Mouse (Mus musculus) left cerebral cortex, adult 9 months (tissue): ENCODE measurements at regions not wholly inside any gene's neighbourhood (a gene's known extent, or its start where the extent isn't known, plus 50 kb on each side); places are given as distances from the start of the nearest gene placed in this dataset.

Experiments used
- DNase-seq, 2 experiments: peaks; one replicate each; pipeline ENCODE4 v3.0.0; 2022; ENCODE audit warnings: low spot score in 2 of 2

DNA sequence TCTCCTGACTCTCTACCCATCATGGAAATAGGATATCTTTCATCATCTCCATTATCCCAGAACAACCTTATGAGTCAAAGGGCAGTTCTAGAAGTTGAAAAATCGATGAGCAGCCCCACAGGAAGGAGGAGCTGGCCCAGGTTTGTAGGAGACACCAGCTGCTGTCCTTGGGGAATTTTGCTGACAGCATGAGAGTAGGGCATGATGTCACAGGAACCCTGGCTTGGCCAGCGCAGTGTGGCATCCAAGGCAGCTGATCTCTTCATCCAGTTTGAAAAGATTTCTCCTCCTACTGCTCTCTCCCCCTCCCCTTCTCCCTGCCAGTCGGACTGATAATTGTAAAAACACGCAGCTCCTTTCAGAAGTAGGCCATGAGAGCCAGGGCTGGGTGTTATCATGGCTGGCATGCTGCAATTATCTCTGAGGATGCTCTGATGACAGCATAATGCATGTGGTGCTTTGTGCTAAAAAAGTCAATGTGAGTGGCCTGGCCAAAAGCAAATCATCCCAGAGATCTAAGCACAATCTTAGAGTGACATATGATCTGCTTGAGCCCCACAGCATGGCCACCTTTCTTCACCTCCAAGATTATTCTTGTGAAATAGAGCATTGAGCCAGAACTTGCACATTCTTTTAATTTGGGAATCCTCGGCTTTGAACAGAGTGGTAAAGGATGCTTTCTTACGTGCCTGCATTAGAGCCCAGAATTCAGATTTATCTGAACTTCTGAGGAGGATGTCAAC is 54.2 kb downstream of the Gjd2 start:
- DNase-seq: no peak

DNA sequence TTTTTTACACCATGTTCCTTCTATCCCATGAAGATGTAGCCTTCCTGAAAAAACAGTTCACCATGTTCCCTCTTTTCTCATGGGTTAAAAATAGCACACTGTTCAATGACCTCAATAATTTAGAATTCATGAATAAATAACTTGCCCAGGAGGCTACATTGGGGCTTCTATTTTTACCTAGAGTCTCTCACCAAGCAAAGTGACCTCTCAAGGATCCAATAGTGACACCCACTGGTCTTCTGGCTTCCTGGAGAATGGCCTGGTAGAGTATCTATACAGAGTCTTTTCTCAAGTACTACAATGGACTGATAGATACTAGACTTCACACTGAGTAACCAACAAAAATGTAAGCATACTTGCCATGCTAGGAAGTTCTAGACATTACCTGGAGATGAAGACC is 60.9 kb downstream of the Gjd2 start:
- no peak for DNase-seq

DNA sequence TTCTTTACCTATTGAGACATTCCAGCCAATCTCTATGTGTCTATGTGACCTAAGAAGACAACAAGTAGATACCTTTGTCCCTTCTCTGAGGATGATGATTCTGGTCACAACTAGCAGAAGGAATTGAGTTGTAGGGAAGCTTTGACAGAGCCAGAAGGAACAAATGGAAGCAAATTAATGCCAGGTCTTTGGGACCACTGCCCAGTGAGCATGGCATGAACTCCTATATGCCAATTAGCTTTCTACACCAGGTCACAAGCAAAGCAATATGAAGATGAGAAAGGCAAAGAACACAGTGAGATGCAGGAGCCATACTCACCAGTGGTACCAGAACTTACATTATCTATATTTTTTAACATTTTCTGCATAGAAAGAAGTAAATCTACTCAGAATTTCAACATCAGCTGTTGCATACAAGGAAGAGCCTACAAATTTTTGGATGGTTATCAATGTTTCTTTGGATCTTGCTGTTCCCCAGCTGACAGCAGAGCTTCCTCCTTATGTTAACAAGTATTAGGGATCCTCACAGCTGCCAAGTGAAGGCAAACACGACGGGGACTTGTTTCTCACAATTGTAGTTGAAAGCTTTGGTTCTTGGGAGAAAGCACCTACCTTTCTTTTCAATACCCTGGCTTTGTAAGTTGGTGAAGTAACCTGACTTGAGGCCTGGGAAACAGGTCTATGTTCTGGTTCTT is 64.0 kb downstream of the Gjd2 start:
- peak in 1 of 2 experiments; percentile 4 for DNase-seq

DNA sequence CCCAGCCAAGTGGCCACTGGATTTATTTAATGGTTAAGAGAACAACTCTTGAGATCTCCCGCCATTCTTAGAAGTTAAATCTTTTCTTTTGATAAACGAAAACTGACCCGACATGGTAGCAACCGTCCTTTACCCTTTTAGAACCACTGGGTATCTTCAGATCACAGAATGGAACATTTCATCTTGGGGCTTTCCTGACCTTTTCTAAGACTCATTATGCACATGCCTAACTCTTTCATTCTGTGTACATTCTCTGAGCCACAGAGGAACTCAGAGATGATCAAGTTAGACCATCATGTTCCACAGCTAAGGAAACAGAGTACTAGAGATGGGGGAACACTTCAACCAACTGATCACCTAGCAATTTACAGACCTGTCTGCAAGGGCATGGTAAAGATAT is 81.7 kb downstream of the Gjd2 start:
- no peak for DNase-seq

DNA sequence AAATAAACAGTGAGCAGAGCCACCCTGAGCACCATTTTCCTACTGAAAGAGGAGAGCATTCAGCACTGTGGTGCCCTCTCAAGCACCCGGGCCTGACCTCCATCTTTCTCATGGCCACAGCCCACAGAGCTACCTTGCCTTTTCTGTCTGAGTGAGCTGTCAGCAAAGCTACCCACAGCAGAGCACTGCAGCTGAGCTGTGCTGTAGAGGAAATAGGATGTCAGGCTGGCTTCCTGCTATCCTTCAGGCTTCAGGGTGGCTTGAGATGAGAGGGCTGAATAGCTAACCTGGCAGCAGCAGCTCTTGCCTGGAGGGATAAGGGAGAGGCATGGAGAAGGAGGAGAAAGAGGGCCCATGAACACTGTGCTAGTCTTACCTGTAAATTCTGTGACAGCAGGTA is 82.5 kb downstream of the Gjd2 start:
- DNase-seq: no peak

DNA sequence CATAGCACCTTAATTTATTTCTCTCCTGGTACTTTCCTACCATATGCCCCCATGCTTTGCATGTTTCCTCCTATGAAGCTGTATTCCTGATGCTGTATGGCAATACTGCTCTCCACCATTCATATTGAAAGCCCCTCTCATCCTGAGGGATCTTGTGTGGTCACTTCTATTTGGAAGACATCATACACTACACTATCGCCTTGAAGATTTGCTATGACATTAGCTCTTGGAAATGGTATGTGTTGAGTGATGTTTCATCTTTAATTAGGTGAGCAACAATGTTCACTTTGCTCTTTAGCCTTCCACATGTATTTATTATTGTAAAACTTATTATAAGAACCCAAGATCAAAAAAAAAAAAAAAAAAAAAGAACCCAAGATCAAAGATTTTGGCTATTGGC is 81.2 kb upstream of the Arhgap11a start:
- DNase-seq: no peak

DNA sequence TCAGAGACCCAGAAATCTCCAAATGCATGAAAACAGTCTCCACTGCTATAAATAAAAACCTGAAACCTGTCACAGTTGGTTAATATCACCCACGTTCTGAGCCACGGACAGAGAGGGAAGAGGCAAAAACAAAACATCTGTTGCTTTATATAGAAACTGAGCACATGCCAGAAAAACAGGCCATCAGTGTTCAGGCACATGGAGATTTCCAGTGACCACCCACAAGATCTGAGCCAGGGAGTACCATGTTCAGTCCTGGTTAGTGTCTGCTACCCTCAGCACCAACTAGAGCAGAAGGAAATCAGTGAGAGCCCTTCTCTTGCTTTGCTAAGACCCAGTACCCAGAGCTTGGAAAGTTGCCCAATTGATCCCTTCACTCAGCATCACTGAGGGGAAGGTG is 75.7 kb upstream of the Arhgap11a start:
- DNase-seq: no peak

DNA sequence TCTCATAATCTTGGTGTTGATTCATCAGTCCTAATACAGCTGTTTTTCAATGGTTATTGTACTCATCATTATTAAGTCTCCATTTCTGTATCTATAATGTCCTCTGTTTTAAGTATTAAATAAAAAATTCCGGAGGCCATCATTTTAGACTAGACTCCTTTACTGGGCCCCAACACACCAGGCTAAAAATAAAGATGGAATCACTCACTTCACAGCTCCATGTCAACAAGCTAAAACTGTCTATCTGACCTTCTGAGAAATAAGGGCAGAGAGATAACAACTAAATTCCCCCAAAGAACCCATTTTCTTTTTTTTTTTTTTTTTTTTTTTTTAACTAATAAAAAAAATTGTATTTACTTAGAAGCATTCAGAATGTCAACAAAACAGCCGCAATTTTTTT is 70.5 kb upstream of the Arhgap11a start:
- no peak for DNase-seq

DNA sequence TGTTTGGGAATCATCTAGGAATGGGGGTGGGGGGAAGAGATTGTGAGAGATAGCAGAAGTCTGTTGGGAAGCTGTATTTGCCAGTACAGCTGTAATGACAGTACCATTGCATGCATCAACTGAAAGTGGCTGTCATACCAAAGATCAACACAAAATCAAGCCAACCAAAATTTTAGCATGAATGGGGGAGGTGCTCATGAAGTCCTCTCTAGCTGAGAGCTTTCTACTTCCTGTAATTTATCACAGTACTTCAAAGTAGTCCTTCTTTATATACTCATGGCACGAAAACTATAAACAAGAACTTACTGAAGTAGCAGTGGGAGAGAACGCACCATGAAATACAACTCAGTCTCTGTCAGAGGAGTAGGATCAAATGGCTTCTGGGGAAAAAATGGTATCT is 65.8 kb upstream of the Arhgap11a start:
- DNase-seq: no peak

DNA sequence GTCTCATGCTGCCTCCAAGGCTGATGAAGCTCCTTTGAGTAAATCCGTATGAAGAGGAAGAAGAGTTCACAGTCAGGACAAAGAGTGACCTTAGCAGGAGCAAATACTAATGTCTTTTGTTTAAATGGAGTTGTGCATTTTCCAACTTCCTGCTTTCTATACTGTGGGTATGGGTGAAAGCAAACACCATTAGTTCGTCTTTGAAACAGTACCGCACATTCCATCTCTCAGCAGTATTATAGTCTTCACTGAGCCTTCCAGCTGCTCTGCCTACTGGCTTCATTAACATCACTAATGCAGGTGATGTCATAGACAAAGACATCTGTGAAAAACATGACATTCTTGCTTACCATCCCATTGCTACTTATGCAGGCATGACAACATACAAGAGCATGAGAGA is 62.7 kb upstream of the Arhgap11a start:
- no peak for DNase-seq

DNA sequence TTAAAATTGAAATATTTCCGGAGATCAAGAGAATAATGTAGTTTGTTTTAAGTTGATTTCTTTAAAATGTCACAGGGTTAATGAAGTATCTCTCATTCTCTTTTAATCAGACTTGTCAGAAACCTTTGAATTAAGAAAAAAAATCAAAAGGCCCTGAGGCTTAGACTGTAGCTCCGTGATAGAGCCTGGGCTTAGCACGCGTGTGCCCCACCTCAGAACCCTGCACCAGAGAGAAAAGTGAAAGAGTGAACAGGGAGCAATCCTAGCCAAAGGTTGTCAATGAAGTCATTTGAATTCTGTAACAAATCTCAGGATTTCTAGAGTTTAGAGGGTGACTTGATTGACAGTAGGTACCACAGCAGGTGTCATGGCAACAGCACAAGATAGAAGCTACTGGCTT is 61.0 kb upstream of the Arhgap11a start:
- DNase-seq: no peak

DNA sequence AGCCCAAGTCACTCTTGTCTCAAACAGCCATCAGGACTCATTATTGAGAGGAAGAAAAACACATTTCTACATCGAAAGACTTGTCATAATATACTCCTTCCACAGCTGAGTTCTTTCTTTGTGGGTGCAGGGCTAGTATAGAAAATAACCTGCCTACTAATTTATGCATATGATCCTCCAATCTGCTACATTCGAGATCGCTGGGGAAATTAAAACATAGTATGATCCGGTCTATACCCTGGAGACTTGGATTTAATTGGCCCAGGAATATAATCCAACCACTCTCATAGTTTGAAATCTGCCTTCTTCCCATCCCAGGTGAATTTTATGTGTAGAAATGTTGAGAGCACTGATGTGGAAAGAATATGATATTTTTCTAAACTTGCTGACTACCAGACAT is 60.2 kb upstream of the Arhgap11a start:
- no peak for DNase-seq

DNA sequence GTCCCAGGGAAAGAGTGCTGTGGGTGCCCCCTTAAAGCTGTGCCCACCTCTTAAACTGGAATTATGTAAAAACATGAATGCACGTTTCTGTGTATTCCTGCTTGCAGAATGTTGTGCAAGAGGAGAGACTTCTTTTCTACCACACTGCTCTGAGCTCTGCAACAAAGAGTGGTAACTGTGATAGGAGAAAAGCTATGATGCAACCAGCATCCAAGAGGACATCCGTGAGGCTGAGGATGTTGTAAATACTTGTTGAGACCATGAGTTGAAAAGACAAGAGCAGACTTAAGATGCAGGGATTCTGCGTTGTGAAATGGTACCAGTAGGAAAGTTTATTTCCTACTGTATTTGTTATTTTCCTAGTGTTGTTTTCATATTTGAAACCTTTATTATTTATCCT is 56.0 kb upstream of the Arhgap11a start:
- no peak for DNase-seq

DNA sequence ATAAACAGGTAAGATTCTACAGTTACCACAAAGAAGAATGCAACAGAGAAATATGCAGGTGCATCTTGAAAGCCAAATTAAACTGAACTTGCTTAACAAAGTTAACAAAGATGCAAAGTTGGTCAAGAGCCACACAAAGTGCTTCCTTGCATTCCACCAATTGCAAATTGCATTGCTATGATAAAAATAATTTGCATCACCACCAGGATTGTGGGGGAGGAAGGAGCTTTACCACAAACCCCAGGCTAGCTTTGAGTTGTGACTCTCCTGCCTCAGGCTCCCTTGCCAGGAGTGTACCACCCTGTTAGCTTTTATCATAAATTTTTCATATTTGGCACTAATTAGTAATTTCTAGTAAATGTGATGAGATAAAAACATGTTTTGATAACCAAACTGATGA is 55.4 kb upstream of the Arhgap11a start:
- DNase-seq: no peak

DNA sequence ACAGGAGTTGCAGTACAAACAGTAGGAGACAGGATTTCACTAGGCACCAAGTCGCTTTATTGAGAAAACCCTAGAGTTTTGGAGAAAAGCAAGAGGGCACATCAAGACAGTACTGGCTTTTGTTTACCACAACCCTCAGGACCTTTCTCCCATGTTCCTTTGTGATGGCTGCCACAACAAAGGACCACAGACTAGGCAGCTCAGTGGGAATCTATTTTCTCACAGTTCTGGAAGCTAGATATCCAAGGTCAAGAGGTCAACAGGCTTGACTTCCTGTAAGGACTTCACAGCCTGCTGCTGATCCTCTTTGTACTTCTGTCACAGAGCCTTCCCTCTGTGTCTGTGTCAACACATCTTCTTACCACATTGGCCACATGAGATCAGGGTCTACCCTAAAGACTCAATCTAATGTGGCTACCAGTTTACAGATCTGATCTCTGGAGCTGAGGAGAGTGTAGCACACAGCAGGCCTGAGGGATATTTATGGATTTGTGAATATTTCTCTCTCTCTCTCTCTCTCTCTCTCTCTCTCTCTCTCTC is 54.6 kb upstream of the Arhgap11a start:
- no peak for DNase-seq

DNA sequence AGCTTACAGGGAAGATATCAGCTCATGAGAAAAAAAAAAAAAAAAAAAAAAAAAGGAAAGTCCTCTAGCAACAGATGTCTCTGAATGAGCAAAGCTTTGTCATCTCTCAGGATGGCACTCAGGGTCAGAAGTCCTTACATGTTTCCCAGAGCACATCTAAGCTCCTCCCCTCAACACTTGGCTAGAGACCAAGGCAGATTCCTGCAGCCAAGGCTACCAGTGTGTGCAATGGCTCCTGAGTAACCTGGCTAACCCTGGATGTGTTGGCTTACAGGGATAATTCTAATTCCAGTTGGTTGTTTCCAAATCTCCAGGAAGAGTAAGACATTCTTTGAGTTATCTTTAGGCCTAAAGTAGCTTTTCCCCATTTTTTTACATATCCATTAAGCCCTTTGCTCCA is 53.9 kb upstream of the Arhgap11a start:
- no peak for DNase-seq

DNA sequence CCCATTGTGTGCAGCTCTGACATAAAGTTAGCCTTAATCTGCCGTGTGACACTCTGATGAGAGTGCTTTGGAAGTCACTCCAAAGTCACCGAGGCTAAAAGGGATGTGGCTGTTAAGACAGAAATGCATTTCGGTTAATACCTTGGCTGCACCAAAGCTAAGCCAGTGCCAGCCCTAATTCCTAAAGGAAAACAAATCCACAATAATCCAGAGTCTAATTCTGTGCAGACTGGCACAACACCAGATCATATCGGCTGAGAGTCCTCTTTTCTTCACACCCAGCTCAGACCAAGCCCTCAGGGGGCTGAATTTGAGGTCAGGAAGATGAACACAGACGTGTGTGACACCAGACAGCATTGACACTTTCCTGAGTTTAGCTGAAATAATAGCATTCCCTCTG is 52.0 kb upstream of the Arhgap11a start:
- DNase-seq: no peak

DNA sequence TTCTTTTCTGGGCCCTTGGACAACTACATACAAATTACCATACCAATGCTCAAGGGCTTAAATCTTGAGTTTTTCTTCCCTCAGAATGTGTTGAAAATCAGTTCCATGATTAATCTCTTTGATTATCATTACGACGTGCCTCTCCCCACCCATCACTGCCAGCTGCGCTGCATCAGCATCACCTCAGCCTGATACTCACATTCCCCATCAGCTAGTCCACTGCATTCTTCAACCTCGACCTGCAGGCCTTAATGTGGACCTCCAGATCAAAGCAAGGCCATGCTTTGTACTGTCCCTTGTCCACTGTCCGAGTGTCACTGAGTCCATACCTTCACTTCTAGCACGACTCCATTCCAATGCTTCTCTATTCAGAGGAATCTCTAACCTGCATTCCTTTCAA is 50.3 kb upstream of the Arhgap11a start:
- DNase-seq: no peak
